Mouse (Mus musculus): Measurements from ENCODE around the gene L2hgdh. TPM values are rescaled to one million over a fixed set of nuclear protein-coding genes. Genes with fewer than 3 reads are reported as not detected.
A peak's percentile ranks its signal among the peaks of the same experiment; 100 is the strongest.

Gene L2hgdh
- total and polyA plus RNA-seq, 3 experiments, result 18.3 to 31.6 TPM; not detected in 1

DNA sequence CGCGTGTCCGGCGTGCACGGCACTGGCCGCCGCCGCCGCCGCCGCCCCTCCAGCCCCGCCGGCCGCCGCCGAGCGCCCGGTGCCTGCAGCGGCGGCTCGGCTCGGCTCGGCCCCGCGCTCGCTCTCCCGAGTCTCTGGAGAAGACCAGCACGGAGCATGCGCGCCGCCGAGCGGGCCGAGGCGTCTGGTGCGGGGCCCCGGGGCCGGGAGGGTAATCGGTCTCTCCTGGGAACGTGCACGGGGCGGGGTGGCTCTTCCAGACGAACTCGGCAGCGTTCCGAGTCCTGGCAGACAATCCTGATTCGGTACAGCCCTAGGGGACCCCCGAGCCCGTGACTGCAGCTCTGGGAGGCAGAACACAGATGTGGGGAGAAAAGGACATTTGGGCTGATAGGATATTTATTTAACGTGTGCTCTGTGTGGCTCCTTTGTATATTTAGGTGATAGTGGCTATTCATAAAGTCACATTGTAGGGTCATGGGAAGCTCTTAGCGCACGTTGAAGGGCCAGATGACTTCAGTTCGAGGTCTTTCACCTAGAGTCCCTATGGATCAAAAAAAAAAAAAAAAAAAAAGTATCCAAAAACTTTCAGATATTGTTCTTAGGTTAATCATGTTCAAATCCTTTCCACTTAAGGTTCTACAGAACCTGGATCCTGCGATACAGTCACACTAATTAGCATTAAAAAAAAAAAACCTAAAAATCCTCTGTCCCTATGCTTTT, 42.4 kb downstream of the L2hgdh start:
- Histone ChIP-seq H3K27ac (ENCODE audit: control insufficient read depth, low read depth, low read length) (peak overlapping the region; percentile 77), H3K9me3 (replicated peaks; ENCODE audit: insufficient read depth, low read length) (no peaks in the 10 kb centered on the region), H3K36me3 (ENCODE audit: control insufficient read depth in 1 of 2, insufficient read depth in 2 of 2, low read length in 2 of 2) (peaks cover 0 to 12% of the 10 kb centered on the region in 2 experiments; a peak in 2 of 4 replicates), H3K4me3 (ENCODE audit: control insufficient read depth in 1 of 2, insufficient read depth in 1 of 2, low read depth in 2 of 2, low read length in 2 of 2) (peak overlapping the region; percentile 72 to 91), H3K79me2 (ENCODE audit: control insufficient read depth, insufficient read depth, low read length, poor library complexity) (peaks cover 39% of the 10 kb centered on the region), H3K27me3 (ENCODE audit: control insufficient read depth in 1 of 2, insufficient read depth in 2 of 2, low read length in 2 of 2) (no peaks in the 10 kb centered on the region), H3K4me1 (ENCODE audit: control insufficient read depth in 1 of 2, insufficient read depth in 2 of 2, low read length in 2 of 2) (peaks cover 9 to 13% of the 10 kb centered on the region in 2 experiments; a peak in 2 of 4 replicates), H3K9ac (ENCODE audit: control insufficient read depth, low read depth, low read length, poor library complexity, severe bottlenecking) (peak overlapping the region; percentile 99)
- DNase-seq (ENCODE audit: low read depth, low spot score), result peak; percentile 84
- peak; percentile 77 for TF ChIP-seq NRF1 (IDR thresholded peaks at IDR 0.05; ENCODE audit: insufficient read depth, low read depth, low read length, poor library complexity, severe bottlenecking)
- TF ChIP-seq RCOR1 (IDR thresholded peaks at IDR 0.05; ENCODE audit: low read depth, low read length), result no peak
- TF ChIP-seq POLR2A (IDR thresholded peaks at IDR 0.05; ENCODE audit: control insufficient read depth in 1 of 2, insufficient read depth in 1 of 2, low read depth in 1 of 2, low read length in 2 of 2, poor library complexity in 1 of 2), result peak; percentile 19 to 56; a peak in 1 of 4 replicates
- TF ChIP-seq UBTF (IDR thresholded peaks at IDR 0.05; ENCODE audit: borderline replicate concordance, insufficient read depth, low read depth, low read length), result 0 out of 2 replicates have a peak, but pooled peaks have one; percentile 75
- 0 out of 2 replicates have a peak, but pooled peaks have one; percentile 28 for TF ChIP-seq TCF12 (IDR thresholded peaks at IDR 0.05; ENCODE audit: low read depth, low read length)
- 0 out of 6 replicates have a peak, but pooled peaks of 1 of the 3 experiments have one; percentile 0 for TF ChIP-seq CTCF (IDR thresholded peaks at IDR 0.05 in 2 of 3, conservative IDR thresholded peaks at IDR 0.05 in 1 of 3; ENCODE audit: control insufficient read depth in 1 of 3, insufficient read depth in 1 of 3, low read depth in 2 of 3, low read length in 3 of 3, poor library complexity in 1 of 3, severe bottlenecking in 1 of 3)
- TF ChIP-seq SMC3 (IDR thresholded peaks at IDR 0.05; ENCODE audit: low read depth, low read length), result no peak
- TF ChIP-seq MXI1 (IDR thresholded peaks at IDR 0.05; ENCODE audit: low read depth, low read length), result peak; percentile 18
- no peak for TF ChIP-seq EP300 (IDR thresholded peaks at IDR 0.05; ENCODE audit: low read depth in 1 of 2, low read length in 2 of 2)
- no peak for TF ChIP-seq TAL1 (IDR thresholded peaks at IDR 0.05; ENCODE audit: low read length)
- peak; percentile 45; the same call in 1 of the 2 replicates for TF ChIP-seq BHLHE40 (IDR thresholded peaks at IDR 0.05; ENCODE audit: borderline replicate concordance, low read depth, low read length)
- peak; percentile 31; the same call in 1 of the 2 replicates for TF ChIP-seq SIN3A (IDR thresholded peaks at IDR 0.05; ENCODE audit: low read length)
- TF ChIP-seq NELFE (IDR thresholded peaks at IDR 0.05; ENCODE audit: low read depth, low read length), result peak; percentile 55; the same call in 1 of the 2 replicates
- no peak; the same call in 1 of the 2 replicates for TF ChIP-seq MYC (IDR thresholded peaks at IDR 0.05; ENCODE audit: low read depth, low read length)
- TF ChIP-seq MYB (IDR thresholded peaks at IDR 0.05; ENCODE audit: low read depth, low read length), result no peak
- TF ChIP-seq MEF2A (IDR thresholded peaks at IDR 0.05; ENCODE audit: extremely low read depth, insufficient replicate concordance, low read depth, low read length, poor library complexity, severe bottlenecking), result no peak
- peak; percentile 1; the same call in 1 of the 2 replicates for TF ChIP-seq TBP (IDR thresholded peaks at IDR 0.05; ENCODE audit: low read depth, low read length)
- TF ChIP-seq USF1 (IDR thresholded peaks at IDR 0.05; ENCODE audit: low read depth, low read length), result no peak
